Mouse (Mus musculus): ENCODE results near the gene Pold3.

GRCm38 (mm10) chr7:100163506-100163905 lies 42.1 kb upstream of the Pold3 start:
- TF ChIP-seq CTCF (IDR thresholded peaks at IDR 0.05; ENCODE audit: low read depth) (no peak), EP300 (IDR thresholded peaks at IDR 0.05; ENCODE audit: low read depth) (no peak)

Data from liver, embryonic 14.5 days (tissue).